Mouse (Mus musculus) cortical plate, adult 2 months (tissue): ENCODE results near the gene Abhd17a.

Source experiments
- CTCF ChIP-seq: fragments of 200-500 bp; IDR thresholded peaks from 2 replicates; pipeline ENCODE4 v1.5.1; 2011; ENCODE audit warnings: mild to moderate bottlenecking, control low read depth, low read length; ENCODE audit not compliant: insufficient read depth; ENCODE audit errors: extremely low read depth
- POLR2A ChIP-seq: fragments of 200-500 bp; IDR thresholded peaks from 2 replicates; pipeline ENCODE4 v1.6.1; 2011; ENCODE audit warnings: mild to moderate bottlenecking, low read length, control low read depth; ENCODE audit not compliant: insufficient read depth; ENCODE audit errors: extremely low read depth

- TF ChIP-seq POLR2A (no peak), CTCF (no peak)
These were observed 30.9 kb upstream of the Abhd17a start for GRCm38 (mm10) chr10:80620796-80621689.
